Mouse (Mus musculus) thymus, adult 2 months (tissue): Measurements from ENCODE around the gene N4bp2l1. TPM values are rescaled to one million over a fixed set of nuclear protein-coding genes. Genes with fewer than 3 reads are reported as not detected.

ENCODE experiments used
- DNase-seq: peaks from one replicate; pipeline ENCODE4 v3.0.0; 2021
- H3K27ac ChIP-seq: fragments of 200-500 bp; 2 replicates; pipeline ENCODE4 v1.5.1; 2012; ENCODE audit warnings: low read length, control low read depth; ENCODE audit not compliant: control insufficient read depth, insufficient read depth
- H3K27me3 ChIP-seq: fragments of 200-500 bp; 2 replicates; pipeline ENCODE4 v1.6.1; 2012; ENCODE audit warnings: mild to moderate bottlenecking, low read length, moderate library complexity, mixed read lengths; ENCODE audit not compliant: control insufficient read depth, insufficient read depth
- H3K36me3 ChIP-seq: fragments of 200-500 bp; 2 replicates; pipeline ENCODE4 v1.6.1; 2012; ENCODE audit warnings: mild to moderate bottlenecking, low read length, moderate library complexity; ENCODE audit not compliant: control insufficient read depth, insufficient read depth
- H3K4me1 ChIP-seq: fragments of 200-500 bp; replicated peaks from 2 replicates; pipeline ENCODE4 v1.6.1; 2012; ENCODE audit warnings: low read length; ENCODE audit not compliant: control insufficient read depth, insufficient read depth
- H3K4me3 ChIP-seq: fragments of 200-500 bp; 2 replicates; pipeline ENCODE4 v1.5.1; 2012; ENCODE audit warnings: mild to moderate bottlenecking, low read length, control low read depth, moderate library complexity; ENCODE audit not compliant: control insufficient read depth, insufficient read depth
- CTCF ChIP-seq: fragments of 200-500 bp; IDR thresholded peaks from 2 replicates; pipeline ENCODE4 v1.5.1; 2012; ENCODE audit warnings: mild to moderate bottlenecking, control low read depth, low read length, moderate library complexity, borderline replicate concordance; ENCODE audit not compliant: control insufficient read depth, poor library complexity, insufficient read depth; ENCODE audit errors: extremely low read depth
- POLR2A ChIP-seq: fragments of 200-500 bp; IDR thresholded peaks from 2 replicates; pipeline ENCODE4 v1.6.1; 2012; ENCODE audit warnings: mild to moderate bottlenecking, low read length, control low read depth, moderate library complexity; ENCODE audit not compliant: control insufficient read depth, poor library complexity, insufficient read depth; ENCODE audit errors: extremely low read depth
- WGBS: fragments of 180-500 bp; shearing (Covaris S2); methylation state at CpG from one replicate; pipeline ENCODE4 v1.1.7; 2018; 5-methylcytosine and 5-hydroxymethylcytosine counted together
- polyA plus RNA-seq: library from polyadenylated mRNA; depleted of rRNA; stranded (reverse); fragments of >200 nt; gene quantifications from 2 replicates; pipeline ENCODE4 v1.2.3, GENCODE M21; 2012

Gene N4bp2l1
- polyA plus RNA-seq, 1 experiment = 39.1 TPM

DNA sequence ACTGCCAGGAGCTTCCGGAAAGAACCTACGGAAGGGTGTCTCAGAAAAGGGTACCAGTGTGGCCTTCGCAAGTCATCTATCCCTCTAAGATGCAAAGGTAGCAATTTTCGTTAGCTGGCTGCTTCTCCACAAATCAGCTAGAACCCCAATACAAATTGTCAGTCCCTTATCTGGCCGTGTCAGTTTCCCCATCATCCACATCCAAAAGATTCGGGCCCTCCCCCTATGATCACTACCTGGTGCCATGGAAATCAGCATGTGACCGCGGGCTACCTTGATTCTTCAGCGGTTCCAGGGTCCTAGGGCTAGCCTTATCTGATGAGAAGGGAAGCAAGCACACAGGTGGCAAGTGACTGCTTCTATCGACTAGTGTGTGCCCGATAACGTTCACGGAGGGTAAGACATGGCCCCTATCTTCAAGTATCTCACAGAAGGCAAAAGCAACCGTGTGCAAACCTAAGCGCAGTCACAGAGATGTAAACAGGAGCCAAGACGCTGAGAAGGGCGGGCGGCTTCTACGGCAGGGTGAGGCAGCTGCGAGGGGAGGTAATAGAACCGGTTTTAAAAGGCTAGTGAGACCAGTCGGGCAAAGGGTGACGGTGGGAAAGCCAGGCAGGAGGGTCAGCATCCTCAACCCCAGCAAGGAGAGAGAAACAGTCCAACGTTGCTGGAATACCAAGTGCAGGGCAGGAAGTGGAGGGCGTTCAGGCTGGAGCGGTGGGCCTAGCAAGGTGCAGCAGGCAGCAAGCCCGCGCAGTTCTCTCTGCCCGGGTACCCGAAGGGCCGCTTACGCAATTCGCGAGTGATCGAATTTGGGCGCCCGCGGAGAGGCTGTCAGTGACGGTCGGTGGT, 3.9 kb downstream of the N4bp2l1 start:
- peak overlapping the region; percentile 58 for H3K27ac ChIP-seq
- H3K4me1 ChIP-seq = peaks cover 18% of the 10 kb centered on the region
- H3K36me3 ChIP-seq = no peaks in the 10 kb centered on the region
- TF ChIP-seq POLR2A (no peak; the same call in 1 of the 2 replicates), CTCF (no peak)
- no peaks in the 10 kb centered on the region for H3K27me3 ChIP-seq
- DNase-seq = no peak
- 5% methylated on average over 40 of the region's 40 CpGs for WGBS
- peak overlapping the region; percentile 93 for H3K4me3 ChIP-seq

DNA sequence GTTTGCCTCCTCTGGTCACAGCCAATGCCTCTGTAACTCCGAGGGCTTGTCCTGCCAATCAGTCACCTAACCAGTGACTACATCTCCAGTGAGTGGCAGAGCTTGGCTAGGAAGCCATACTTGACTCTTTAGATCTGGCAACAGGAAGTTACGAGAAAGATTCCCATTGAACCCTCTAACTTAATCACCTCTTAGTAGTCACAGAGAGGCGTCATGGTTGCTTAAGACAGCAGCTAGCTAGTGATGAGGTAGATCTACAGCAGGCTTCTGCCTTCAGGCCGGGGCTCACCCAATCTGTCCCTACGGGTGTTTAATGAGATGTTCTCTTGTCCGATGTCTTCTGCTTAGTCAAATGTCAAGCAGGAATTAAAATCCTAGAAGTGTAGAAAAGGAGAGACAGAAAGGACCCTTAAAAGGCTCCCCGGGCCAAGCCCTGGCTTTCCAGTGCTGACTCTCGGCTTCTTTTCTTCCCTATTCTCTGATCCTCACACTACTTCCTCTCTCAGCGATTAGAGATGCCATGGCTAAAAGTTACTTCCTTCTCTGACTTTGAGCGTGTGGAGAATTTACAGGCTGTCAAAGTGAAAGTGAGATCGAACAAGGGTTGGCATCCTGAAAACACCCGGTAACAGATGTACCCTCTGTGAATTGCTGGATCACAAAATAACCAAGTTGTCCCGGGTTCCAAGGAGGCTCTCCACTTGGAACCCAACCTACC, 4.6 kb downstream of the N4bp2l1 start:
- peaks cover 16% of the 10 kb centered on the region for H3K4me1 ChIP-seq
- H3K4me3 ChIP-seq = peak overlapping the region; percentile 93
- TF ChIP-seq POLR2A (no peak), CTCF (no peak)
- 40% methylated on average over 13 of the region's 13 CpGs for WGBS
- peak overlapping the region; percentile 58 for H3K27ac ChIP-seq
- H3K36me3 ChIP-seq = no peaks in the 10 kb centered on the region
- DNase-seq = peak; percentile 30
- H3K27me3 ChIP-seq = no peaks in the 10 kb centered on the region

DNA sequence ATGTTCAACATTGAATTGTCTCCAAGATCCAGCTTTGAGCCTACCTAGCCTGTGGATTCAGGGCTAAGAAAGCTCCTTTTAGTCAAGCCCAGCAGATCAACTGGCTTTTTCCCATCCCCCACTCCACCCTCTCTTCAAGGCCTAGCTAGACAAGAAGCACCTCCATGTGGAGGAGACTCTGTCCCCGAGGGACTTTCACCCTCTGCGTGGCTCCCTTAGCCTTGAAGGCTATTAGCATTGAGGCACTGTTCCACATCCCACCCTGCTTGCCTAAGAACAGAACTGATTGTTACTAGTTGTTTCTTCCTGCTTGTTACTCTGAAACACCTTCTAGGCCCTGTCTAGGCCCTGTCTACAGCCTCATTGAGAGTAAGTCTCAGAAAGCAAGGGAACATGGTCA, 7.0 kb downstream of the N4bp2l1 start:
- WGBS = 94% methylated on average over 2 of the region's 2 CpGs
- Histone ChIP-seq H3K4me3 (no peak overlapping the region), H3K27me3 (no peaks in the 10 kb centered on the region), H3K4me1 (peaks cover 15% of the 10 kb centered on the region), H3K36me3 (no peaks in the 10 kb centered on the region), H3K27ac (no peak overlapping the region)
- no peak for DNase-seq
- TF ChIP-seq POLR2A (no peak), CTCF (no peak)

DNA sequence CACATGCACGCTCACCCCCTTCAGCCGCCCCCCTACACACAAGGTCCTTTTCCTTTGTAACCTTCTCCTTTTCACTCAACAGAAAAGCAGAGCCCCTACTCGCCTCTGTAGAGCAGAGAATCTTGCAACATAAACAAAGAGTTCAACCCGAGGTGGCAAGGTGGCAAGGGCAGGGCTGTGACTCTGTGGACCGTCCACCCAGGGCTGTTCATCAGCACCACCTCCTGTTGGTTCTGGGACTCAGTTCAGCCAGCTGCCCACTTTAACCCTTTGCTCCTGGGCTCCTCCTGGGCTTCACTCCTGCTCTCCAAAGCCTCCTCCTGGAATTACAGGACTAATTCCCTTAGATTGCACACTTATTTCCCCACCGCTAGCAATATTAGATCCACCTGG, 12.7 kb downstream of the N4bp2l1 start:
- DNase-seq = no peak
- Histone ChIP-seq H3K4me3 (no peak overlapping the region), H3K27me3 (no peaks in the 10 kb centered on the region), H3K27ac (no peak overlapping the region), H3K4me1 (no peaks in the 10 kb centered on the region; the same call in 1 of the 2 replicates), H3K36me3 (no peaks in the 10 kb centered on the region)
- TF ChIP-seq POLR2A (no peak), CTCF (no peak)
- WGBS = 80% methylated on average over 6 of the region's 6 CpGs

DNA sequence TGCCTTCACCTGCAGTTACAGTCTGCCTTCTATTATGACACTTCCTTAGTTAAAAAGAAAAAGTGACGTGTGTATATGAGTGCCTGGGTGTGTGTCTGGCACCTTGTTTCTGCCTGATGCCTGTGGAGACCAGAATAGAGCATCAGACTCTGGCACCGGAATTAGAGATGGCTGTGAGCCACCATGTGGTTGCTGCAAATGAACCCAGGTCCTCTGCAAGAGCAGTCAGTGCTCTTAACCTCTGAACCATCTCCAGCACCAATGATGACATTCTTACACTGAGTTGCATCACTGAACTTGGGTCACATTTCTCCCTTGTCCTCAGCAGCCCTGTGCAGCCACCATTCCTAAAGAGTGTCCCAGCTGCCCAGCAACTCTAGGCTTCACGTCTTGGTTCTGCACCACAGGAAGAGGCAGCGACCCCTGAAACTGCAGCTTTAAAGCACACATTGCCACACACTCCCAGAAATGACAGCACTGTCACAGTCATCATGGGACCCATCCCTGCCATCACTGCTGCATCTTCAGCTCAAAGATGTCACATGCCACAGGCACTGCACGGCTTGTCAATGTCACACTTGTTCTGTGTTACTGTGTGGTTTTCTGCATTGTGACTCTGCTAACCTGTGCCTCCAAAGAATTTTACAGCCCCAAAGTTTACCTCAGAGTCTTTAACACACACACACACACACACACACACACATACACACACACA, 13.2 kb downstream of the N4bp2l1 start:
- DNase-seq = no peak
- 71% methylated on average over 5 of the region's 5 CpGs for WGBS
- Histone ChIP-seq H3K4me1 (no peaks in the 10 kb centered on the region; the same call in 1 of the 2 replicates), H3K4me3 (no peak overlapping the region), H3K27ac (no peak overlapping the region), H3K36me3 (no peaks in the 10 kb centered on the region), H3K27me3 (no peaks in the 10 kb centered on the region)
- TF ChIP-seq CTCF = no peak
- TF ChIP-seq POLR2A = no peak

DNA sequence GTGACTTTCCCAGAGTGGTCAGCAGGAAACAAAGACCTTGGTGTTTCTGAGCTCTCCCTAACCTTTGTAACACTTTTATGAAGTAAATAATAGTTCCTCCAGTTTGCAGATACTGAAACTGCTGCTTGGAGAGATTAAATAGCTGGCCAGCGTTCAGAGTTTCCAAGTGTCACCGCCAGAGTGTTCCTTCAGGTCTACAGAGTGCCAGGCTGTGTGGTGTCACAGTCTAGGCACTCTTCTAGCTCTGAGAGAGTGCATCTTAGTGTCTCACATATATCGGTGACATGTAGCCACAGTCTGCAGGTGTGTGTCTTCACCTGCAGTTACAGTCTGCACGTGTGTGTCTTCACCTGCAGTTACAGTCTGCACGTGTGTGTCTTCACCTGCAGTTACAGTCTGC, 13.8 kb downstream of the N4bp2l1 start:
- H3K27ac ChIP-seq = no peak overlapping the region
- 94% methylated on average over 5 of the region's 5 CpGs for WGBS

More for the DNA sequence above, 13.8 kb downstream of the N4bp2l1 start:
- TF ChIP-seq POLR2A (no peak), CTCF (no peak)
- Histone ChIP-seq H3K4me1 (no peaks in the 10 kb centered on the region; the same call in 1 of the 2 replicates), H3K4me3 (no peak overlapping the region), H3K36me3 (no peaks in the 10 kb centered on the region), H3K27me3 (no peaks in the 10 kb centered on the region)
- DNase-seq = no peak
